In genomic region chr2:14065704-14066650, GRCm38 (mm10) we compare ENCODE assay signal across 15 mouse cellular contexts.
"Had no signal": no experiment of that assay in that cellular context is flagged by ENCODE, and none has a peak within 500 bp of the region (broad histone marks: within the 10 kb centered on the region; RNA-seq: fewer than 3 reads in every experiment).

No protein-coding gene starts in this region.

- H3K27me3 ChIP-seq: limb, embryonic 13.5 days had no signal

- ATAC-seq: midbrain, embryonic 16.5 days had no signal

- H3K27ac ChIP-seq: layer of hippocampus, adult 2 months; limb, embryonic 13.5 days; liver, embryonic 14.5 days; midbrain, embryonic 10.5 days had no signal

- DNase-seq: kidney, adult 18-20 months; kidney, postnatal 10 days; kidney, postnatal 4 days; left cerebral cortex, postnatal 4 days; lung, adult 2 months; lung, postnatal 10 days; lung, postnatal 4 days; spleen, adult 18-20 months; thymus, adult 18-20 months; thymus, postnatal 14 days had no signal

- H3K9me3 ChIP-seq: limb, embryonic 13.5 days; midbrain, embryonic 10.5 days had no signal

- H3K4me1 ChIP-seq: limb, embryonic 13.5 days; midbrain, embryonic 10.5 days had no signal

- H3K36me3 ChIP-seq: limb, embryonic 13.5 days; midbrain, embryonic 10.5 days had no signal

- H3K9ac ChIP-seq: limb, embryonic 13.5 days; liver, embryonic 14.5 days had no signal

- H3K4me2 ChIP-seq: limb, embryonic 13.5 days had no signal

- H3K4me3 ChIP-seq: layer of hippocampus, adult 2 months; limb, embryonic 13.5 days; midbrain, embryonic 10.5 days had no signal
